Mouse (Mus musculus): Measurements from ENCODE around the gene Prm3.

GRCm38 (mm10) chr16:10780631-10781120 is 10.0 kb downstream of the Prm3 start:
- no peak for TF ChIP-seq POLR2A (IDR thresholded peaks at IDR 0.05; ENCODE audit: low read depth, low read length)
- no peak for TF ChIP-seq CTCF (conservative IDR thresholded peaks at IDR 0.05; ENCODE audit: insufficient read depth, insufficient read length, low read depth, low read length)

Measured in kidney, adult 2 months (tissue).